Mouse (Mus musculus): ENCODE measurements at regions not wholly inside any gene's neighbourhood (a gene's known extent, or its start where the extent isn't known, plus 50 kb on each side); places are given as distances from the start of the nearest gene placed in this dataset.

GRCm38 (mm10) chr2:159584641-159585040, 749.3 kb downstream of the Gm826 start:
- no peak for TF ChIP-seq POLR2A (IDR thresholded peaks at IDR 0.05; ENCODE audit: extremely low read depth, insufficient read depth, low read length)
- Histone ChIP-seq H3K4me1 (ENCODE audit: control insufficient read depth, insufficient read depth, low read length) (no peaks in the 10 kb centered on the region), H3K27ac (ENCODE audit: insufficient read depth, low read length) (no peak overlapping the region), H3K4me3 (ENCODE audit: insufficient read depth, low read length) (no peak overlapping the region)

GRCm38 (mm10) chr2:159586697-159587473, 747.1 kb downstream of the Gm826 start:
- H3K4me3 ChIP-seq (ENCODE audit: insufficient read depth, low read length), result no peak overlapping the region
- no peak for TF ChIP-seq CTCF (IDR thresholded peaks at IDR 0.05; ENCODE audit: extremely low read depth, insufficient read depth, low read length)
- TF ChIP-seq POLR2A (IDR thresholded peaks at IDR 0.05; ENCODE audit: extremely low read depth, insufficient read depth, low read length), result no peak
- H3K4me1 ChIP-seq (ENCODE audit: control insufficient read depth, insufficient read depth, low read length), result no peaks in the 10 kb centered on the region
- no peak overlapping the region for H3K27ac ChIP-seq (ENCODE audit: insufficient read depth, low read length)

DNA sequence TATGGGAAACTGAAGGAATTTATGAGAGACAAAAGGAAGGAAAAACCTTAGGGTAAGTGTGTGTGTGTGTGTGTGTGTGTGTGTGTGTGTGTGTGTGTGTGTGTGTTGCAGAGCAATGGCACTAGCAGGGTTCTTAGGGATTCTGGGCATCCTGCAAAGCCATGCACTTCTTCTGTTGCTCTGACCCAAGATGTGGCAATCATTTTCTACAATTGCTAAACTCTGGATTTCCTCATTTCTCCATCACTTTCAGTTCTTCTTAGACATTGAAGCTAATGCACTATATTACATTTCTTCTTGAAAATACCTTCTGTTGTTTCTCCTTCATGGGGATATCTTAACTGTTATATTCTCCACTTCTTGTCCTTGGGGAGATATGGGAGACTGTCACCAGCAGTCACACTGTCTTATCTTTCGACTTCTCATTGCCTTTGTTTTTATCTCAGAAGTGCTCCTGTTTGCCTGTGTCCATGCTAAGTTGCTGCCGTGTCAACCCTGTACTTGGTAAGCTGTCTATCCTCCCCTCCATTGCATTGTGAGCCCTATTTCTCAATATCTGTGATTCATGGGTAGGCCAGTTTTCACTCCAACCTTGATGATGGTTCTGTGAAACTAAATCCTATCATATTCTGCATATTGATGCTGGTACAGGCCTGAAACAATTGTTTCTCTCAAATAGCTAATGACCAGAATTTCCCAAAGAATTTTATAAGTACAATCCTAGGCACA, 742.4 kb downstream of the Gm826 start:
- Histone ChIP-seq H3K27ac (ENCODE audit: insufficient read depth, low read length) (no peak overlapping the region), H3K4me3 (ENCODE audit: insufficient read depth, low read length) (no peak overlapping the region), H3K4me1 (ENCODE audit: control insufficient read depth, insufficient read depth, low read length) (no peaks in the 10 kb centered on the region)
- TF ChIP-seq POLR2A (IDR thresholded peaks at IDR 0.05; ENCODE audit: extremely low read depth, insufficient read depth, low read length) (no peak), CTCF (IDR thresholded peaks at IDR 0.05; ENCODE audit: extremely low read depth, insufficient read depth, low read length) (no peak)

- TF ChIP-seq CTCF (IDR thresholded peaks at IDR 0.05; ENCODE audit: extremely low read depth, insufficient read depth, low read length), result no peak
- TF ChIP-seq POLR2A (IDR thresholded peaks at IDR 0.05; ENCODE audit: extremely low read depth, insufficient read depth, low read length), result no peak
- H3K4me3 ChIP-seq (ENCODE audit: insufficient read depth, low read length), result no peak overlapping the region
- H3K4me1 ChIP-seq (ENCODE audit: control insufficient read depth, insufficient read depth, low read length), result no peaks in the 10 kb centered on the region
- no peak overlapping the region for H3K27ac ChIP-seq (ENCODE audit: insufficient read depth, low read length)
Observed at GRCm38 (mm10) chr2:159592841-159593240, 741.1 kb downstream of the Gm826 start.

DNA sequence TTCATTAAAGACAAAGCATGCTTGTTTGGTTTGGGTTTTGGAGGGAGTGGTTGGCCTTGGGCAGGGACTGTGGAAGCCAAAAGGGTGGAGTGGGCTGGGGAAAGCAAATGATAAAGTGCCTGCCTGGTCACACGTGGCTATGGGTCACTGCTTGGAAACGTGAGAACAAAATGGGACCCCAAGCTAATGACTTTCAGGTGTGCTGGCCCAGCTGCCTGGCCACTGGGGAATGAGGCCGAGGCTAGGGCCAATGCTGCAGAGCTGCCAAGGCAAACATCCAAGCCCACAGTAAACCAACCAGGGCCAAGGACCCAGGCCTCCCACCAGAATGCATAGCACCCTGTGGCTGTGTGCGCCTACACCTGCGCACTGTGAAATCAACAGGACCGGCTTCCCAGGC, 737.7 kb downstream of the Gm826 start:
- Histone ChIP-seq H3K4me3 (ENCODE audit: insufficient read depth, low read length) (no peak overlapping the region), H3K4me1 (ENCODE audit: control insufficient read depth, insufficient read depth, low read length) (no peaks in the 10 kb centered on the region), H3K27ac (ENCODE audit: insufficient read depth, low read length) (no peak overlapping the region)
- no peak for TF ChIP-seq POLR2A (IDR thresholded peaks at IDR 0.05; ENCODE audit: extremely low read depth, insufficient read depth, low read length)
- no peak for TF ChIP-seq CTCF (IDR thresholded peaks at IDR 0.05; ENCODE audit: extremely low read depth, insufficient read depth, low read length)

- no peak overlapping the region for H3K4me3 ChIP-seq (ENCODE audit: insufficient read depth, low read length)
Observed at GRCm38 (mm10) chr2:159598080-159598479, 735.9 kb downstream of the Gm826 start.

DNA sequence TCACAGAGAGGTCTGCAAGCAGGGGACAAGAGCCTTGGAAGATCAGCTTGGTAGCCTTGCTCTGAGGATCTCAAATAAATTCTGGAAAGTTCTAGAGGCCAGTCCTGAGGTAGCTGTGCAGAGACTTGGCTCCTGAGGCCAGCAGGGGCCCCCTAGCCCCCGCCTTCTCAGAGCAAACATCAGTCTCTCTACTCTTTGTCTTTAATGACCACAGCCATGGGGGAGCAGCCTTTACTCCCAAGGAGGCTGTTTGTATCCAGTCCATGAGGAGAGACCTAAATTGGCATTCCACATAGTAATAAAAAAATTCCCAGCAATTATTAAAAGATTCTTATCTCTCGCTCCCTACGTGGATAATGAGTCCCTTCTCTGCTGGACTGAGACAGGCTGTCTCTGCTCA, 726.8 kb downstream of the Gm826 start:
- no peaks in the 10 kb centered on the region for H3K4me1 ChIP-seq (ENCODE audit: control insufficient read depth, insufficient read depth, low read length)
- no peak overlapping the region for H3K4me3 ChIP-seq (ENCODE audit: insufficient read depth, low read length)
- no peak overlapping the region for H3K27ac ChIP-seq (ENCODE audit: insufficient read depth, low read length)
- no peak for TF ChIP-seq POLR2A (IDR thresholded peaks at IDR 0.05; ENCODE audit: extremely low read depth, insufficient read depth, low read length)
- TF ChIP-seq CTCF (IDR thresholded peaks at IDR 0.05; ENCODE audit: extremely low read depth, insufficient read depth, low read length), result no peak

More at GRCm38 (mm10) chr2:159598080-159598479, 735.9 kb downstream of the Gm826 start:
- Histone ChIP-seq H3K27ac (ENCODE audit: insufficient read depth, low read length) (no peak overlapping the region), H3K4me1 (ENCODE audit: control insufficient read depth, insufficient read depth, low read length) (no peaks in the 10 kb centered on the region)
- no peak for TF ChIP-seq CTCF (IDR thresholded peaks at IDR 0.05; ENCODE audit: extremely low read depth, insufficient read depth, low read length)
- no peak for TF ChIP-seq POLR2A (IDR thresholded peaks at IDR 0.05; ENCODE audit: extremely low read depth, insufficient read depth, low read length)

DNA sequence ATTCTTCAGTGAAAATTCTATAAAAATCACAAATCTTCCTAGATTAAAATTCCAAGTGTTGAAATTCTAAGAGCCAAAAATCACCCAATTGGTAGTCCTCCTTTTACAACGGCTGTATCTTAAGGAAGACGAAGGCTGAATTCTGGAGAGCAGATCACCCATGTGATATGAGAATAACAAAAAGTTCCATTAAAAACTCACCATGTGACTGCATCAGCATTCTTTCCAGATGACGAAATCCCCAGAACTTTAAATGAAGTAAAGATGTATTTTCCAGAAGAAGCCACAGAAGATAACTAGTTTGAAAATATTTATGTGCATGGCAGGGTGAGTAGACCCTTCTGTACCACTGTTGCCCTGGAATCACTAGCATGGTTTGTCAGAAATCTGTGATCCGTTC, 723.5 kb downstream of the Gm826 start:
- Histone ChIP-seq H3K27ac (ENCODE audit: insufficient read depth, low read length) (no peak overlapping the region), H3K4me3 (ENCODE audit: insufficient read depth, low read length) (no peak overlapping the region), H3K4me1 (ENCODE audit: control insufficient read depth, insufficient read depth, low read length) (no peaks in the 10 kb centered on the region)
- no peak for TF ChIP-seq CTCF (IDR thresholded peaks at IDR 0.05; ENCODE audit: extremely low read depth, insufficient read depth, low read length)

DNA sequence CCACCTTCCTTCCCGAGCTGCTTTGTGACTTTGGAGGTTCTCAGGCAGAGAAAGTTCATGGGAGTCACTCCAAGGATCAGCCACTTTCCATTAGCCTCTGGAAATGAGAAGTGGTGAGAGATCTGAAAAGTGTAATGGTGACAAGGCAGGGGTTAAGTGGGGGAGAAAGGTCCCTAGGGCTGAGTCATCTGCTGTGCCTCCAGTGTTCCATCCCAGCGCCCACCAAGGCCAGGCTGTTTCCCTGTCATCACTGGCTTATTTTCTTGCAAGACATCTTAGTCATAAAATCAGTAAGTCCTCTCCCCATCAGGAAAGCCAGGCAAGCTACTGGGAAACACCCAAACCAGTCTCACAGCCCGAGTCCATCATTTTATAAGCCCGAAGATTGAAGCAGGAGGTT, 717.3 kb downstream of the Gm826 start:
- H3K27ac ChIP-seq (ENCODE audit: insufficient read depth, low read length), result no peak overlapping the region
- H3K4me3 ChIP-seq (ENCODE audit: insufficient read depth, low read length), result no peak overlapping the region
- TF ChIP-seq CTCF (IDR thresholded peaks at IDR 0.05; ENCODE audit: extremely low read depth, insufficient read depth, low read length) (no peak), POLR2A (IDR thresholded peaks at IDR 0.05; ENCODE audit: extremely low read depth, insufficient read depth, low read length) (no peak)
- no peaks in the 10 kb centered on the region for H3K4me1 ChIP-seq (ENCODE audit: control insufficient read depth, insufficient read depth, low read length)

DNA sequence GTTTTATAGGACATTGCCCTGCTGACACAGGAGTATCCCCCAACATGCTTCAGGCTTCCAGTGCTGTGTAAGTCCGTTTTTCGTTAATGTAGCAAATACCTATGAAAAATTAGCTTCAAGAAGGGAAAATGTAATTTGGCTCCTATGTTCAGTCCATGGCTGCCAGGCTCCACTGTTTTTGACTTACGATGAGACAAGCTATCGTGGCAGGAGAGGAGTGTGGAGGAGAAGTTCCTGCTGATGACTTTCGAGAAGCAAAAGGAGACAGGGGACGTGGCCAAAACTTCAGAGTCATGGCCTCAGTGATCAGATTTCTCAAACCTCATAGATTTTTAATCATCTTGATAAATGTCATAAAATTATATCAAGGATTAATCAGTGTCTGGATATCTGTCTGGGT, 712.7 kb downstream of the Gm826 start:
- H3K27ac ChIP-seq (ENCODE audit: insufficient read depth, low read length), result no peak overlapping the region
- TF ChIP-seq CTCF (IDR thresholded peaks at IDR 0.05; ENCODE audit: extremely low read depth, insufficient read depth, low read length) (no peak), POLR2A (IDR thresholded peaks at IDR 0.05; ENCODE audit: extremely low read depth, insufficient read depth, low read length) (no peak)
- no peaks in the 10 kb centered on the region for H3K4me1 ChIP-seq (ENCODE audit: control insufficient read depth, insufficient read depth, low read length)
- no peak overlapping the region for H3K4me3 ChIP-seq (ENCODE audit: insufficient read depth, low read length)

Data from cortical plate, adult 2 months (tissue).